Mouse (Mus musculus) forebrain, embryonic 16.5 days (tissue): ENCODE measurements around the gene Pcnx3. TPM values are rescaled to one million over a fixed set of nuclear protein-coding genes. Genes with fewer than 3 reads are reported as not detected.

Source experiments
- microRNA-seq: library from miRNA; unstranded; fragments of <30 nt; microRNA quantifications from one replicate; pipeline ENCODE4, GENCODE M21; 2017
- polyA plus RNA-seq: library from polyadenylated mRNA; unstranded; fragments of >200 nt; fragmentation: Nextera tagmentation; extraction: Ambion mirVana; gene quantifications from 2 replicates; pipeline ENCODE4 v1.2.1, GENCODE M21; 2015

Pcnx3 gene
- polyA plus RNA-seq, 1 experiment from 2014 or later = 28.7 TPM

Small RNAs within 50 kb of the gene (microRNA-seq; reads per million reads assigned to microRNA genes)
- gene Mir6987 = not detected

Other genes with a start within 250 kb of the Pcnx3 start
- not detected in 2 replicates for gene Fosl1, start 241.4 kb downstream of the Pcnx3 start, polyA plus RNA-seq
- 8.6 and 8.8 TPM in 2 replicates for gene Ccdc85b, start 231.0 kb downstream of the Pcnx3 start, polyA plus RNA-seq
- gene Fibp, start 228.3 kb downstream of the Pcnx3 start, polyA plus RNA-seq = 165 and 185 TPM in 2 replicates
- gene Ctsw, start 220.4 kb downstream of the Pcnx3 start, polyA plus RNA-seq = 5.7 and 6.3 TPM in 2 replicates
- gene Efemp2, start 215.0 kb downstream of the Pcnx3 start, polyA plus RNA-seq = 30.2 and 39.1 TPM in 2 replicates
- gene Mus81, start 200.5 kb downstream of the Pcnx3 start, polyA plus RNA-seq = 56.0 and 60.5 TPM in 2 replicates
- 3,630 and 3,701 TPM in 2 replicates for gene Cfl1, start 198.5 kb downstream of the Pcnx3 start, polyA plus RNA-seq
- gene 1700020D05Rik, start 185.1 kb downstream of the Pcnx3 start, polyA plus RNA-seq = 0.32 and 0.70 TPM in 2 replicates
- 76.1 and 87.8 TPM in 2 replicates for gene Snx32, start 178.4 kb downstream of the Pcnx3 start, polyA plus RNA-seq
- gene Ovol1, start 128.3 kb downstream of the Pcnx3 start, polyA plus RNA-seq = 0.08 and 0.09 TPM in 2 replicates
- gene Ap5b1, start 120.9 kb downstream of the Pcnx3 start, polyA plus RNA-seq = 1.9 and 2.0 TPM in 2 replicates
- 81.0 and 86.7 TPM in 2 replicates for gene Rnaseh2c, start 87.0 kb downstream of the Pcnx3 start, polyA plus RNA-seq
- 76.8 and 78.1 TPM in 2 replicates for gene Kat5, start 78.7 kb downstream of the Pcnx3 start, polyA plus RNA-seq
- gene Rela, start 51.4 kb downstream of the Pcnx3 start, polyA plus RNA-seq = 37.0 and 41.6 TPM in 2 replicates
- 14.3 and 15.1 TPM in 2 replicates for gene Sipa1, start 25.2 kb downstream of the Pcnx3 start, polyA plus RNA-seq
- 10.0 and 10.7 TPM in 2 replicates for gene Map3k11, start 166 bp downstream of the Pcnx3 start, polyA plus RNA-seq
- gene Kcnk7, start 15.5 kb upstream of the Pcnx3 start, polyA plus RNA-seq = 0.24 and 0.48 TPM in 2 replicates
- 12.0 and 20.0 TPM in 2 replicates for gene Ehbp1l1, start 37.4 kb upstream of the Pcnx3 start, polyA plus RNA-seq
- 170 and 177 TPM in 2 replicates for gene Fam89b, start 40.7 kb upstream of the Pcnx3 start, polyA plus RNA-seq
- gene Ltbp3, start 52.0 kb upstream of the Pcnx3 start, polyA plus RNA-seq = 11.4 and 11.6 TPM in 2 replicates
- gene Scyl1, start 82.5 kb upstream of the Pcnx3 start, polyA plus RNA-seq = 66.2 and 79.4 TPM in 2 replicates
- gene Frmd8, start 186.4 kb upstream of the Pcnx3 start, polyA plus RNA-seq = 20.9 and 21.5 TPM in 2 replicates
- gene Slc25a45, start 188.9 kb upstream of the Pcnx3 start, polyA plus RNA-seq = 1.5 and 2.0 TPM in 2 replicates
- 11.0 and 13.7 TPM in 2 replicates for gene Tigd3, start 205.2 kb upstream of the Pcnx3 start, polyA plus RNA-seq
- 124 and 126 TPM in 2 replicates for gene Dpf2, start 224.1 kb upstream of the Pcnx3 start, polyA plus RNA-seq
- 11.1 and 12.4 TPM in 2 replicates for gene Cdc42ep2, start 235.9 kb upstream of the Pcnx3 start, polyA plus RNA-seq